Mouse (Mus musculus): ENCODE data around the gene Map4k2. TPM values are rescaled to one million over a fixed set of nuclear protein-coding genes. Genes with fewer than 3 reads are reported as not detected.
A peak's percentile ranks its signal among the peaks of the same experiment; 100 is the strongest.

The Map4k2 gene
- polyA plus RNA-seq, 1 experiment from 2014 or later, result 20.1 TPM

GRCm38 (mm10) chr19:6363411-6364240 is 22.7 kb downstream of the Map4k2 start, which contains the start of gene Sf1:
Gene Sf1 (plus strand): TSS chr19:6363690.
- H3K4me2 ChIP-seq (ENCODE audit: low read length), result peak within 1 kb of the TSS; percentile 87
- H3K27me3 ChIP-seq (ENCODE audit: control insufficient read depth, insufficient read depth, low read depth, low read length), result no peaks in the 10 kb centered on the region
- H3K9ac ChIP-seq (ENCODE audit: low read depth, low read length), result peak within 1 kb of the TSS; percentile 99
- ATAC-seq, result peak; percentile 99
- peaks cover 27% of the 10 kb centered on the region for H3K4me1 ChIP-seq (ENCODE audit: control insufficient read depth, insufficient read depth, low read length)
- H3K27ac ChIP-seq (ENCODE audit: low read length), result peak within 1 kb of the TSS; percentile 99
- H3K4me3 ChIP-seq (ENCODE audit: low read depth, low read length), result peak within 1 kb of the TSS; percentile 100
- H3K9me3 ChIP-seq (replicated peaks; ENCODE audit: control insufficient read depth, low read length, poor library complexity, severe bottlenecking), result no peaks in the 10 kb centered on the region
- WGBS, result under 1% methylated on average over 72 of the region's 85 CpGs
- H3K36me3 ChIP-seq (ENCODE audit: control insufficient read depth, insufficient read depth, low read length), result peaks cover 19% of the 10 kb centered on the region

- no peak for ATAC-seq
- peak overlapping the region; percentile 87 for H3K4me2 ChIP-seq (ENCODE audit: low read length)
- H3K27me3 ChIP-seq (ENCODE audit: control insufficient read depth, insufficient read depth, low read depth, low read length), result no peaks in the 10 kb centered on the region
- peak overlapping the region; percentile 99 for H3K27ac ChIP-seq (ENCODE audit: low read length)
- 1% methylated on average over 38 of the region's 55 CpGs for WGBS
- peak overlapping the region; percentile 99 for H3K9ac ChIP-seq (ENCODE audit: low read depth, low read length)
- H3K4me1 ChIP-seq (ENCODE audit: control insufficient read depth, insufficient read depth, low read length), result peaks cover 27% of the 10 kb centered on the region
- no peaks in the 10 kb centered on the region for H3K9me3 ChIP-seq (replicated peaks; ENCODE audit: control insufficient read depth, low read length, poor library complexity, severe bottlenecking)
- H3K36me3 ChIP-seq (ENCODE audit: control insufficient read depth, insufficient read depth, low read length), result peaks cover 22% of the 10 kb centered on the region
- H3K4me3 ChIP-seq (ENCODE audit: low read depth, low read length), result peak overlapping the region; percentile 100
Observed at GRCm38 (mm10) chr19:6364317-6364725, 23.4 kb downstream of the Map4k2 start.

- H3K9me3 ChIP-seq (replicated peaks; ENCODE audit: control insufficient read depth, low read length, poor library complexity, severe bottlenecking), result no peaks in the 10 kb centered on the region
- H3K4me3 ChIP-seq (ENCODE audit: low read depth, low read length), result peak overlapping the region; percentile 100
- no peaks in the 10 kb centered on the region for H3K27me3 ChIP-seq (ENCODE audit: control insufficient read depth, insufficient read depth, low read depth, low read length)
- H3K27ac ChIP-seq (ENCODE audit: low read length), result peak overlapping the region; percentile 99; the same call in 1 of the 2 replicates
- H3K9ac ChIP-seq (ENCODE audit: low read depth, low read length), result peak overlapping the region; percentile 99
- ATAC-seq, result no peak
- WGBS, result 5% methylated on average over 2 of the region's 2 CpGs
- H3K4me1 ChIP-seq (ENCODE audit: control insufficient read depth, insufficient read depth, low read length), result peaks cover 27% of the 10 kb centered on the region
- peaks cover 26% of the 10 kb centered on the region for H3K36me3 ChIP-seq (ENCODE audit: control insufficient read depth, insufficient read depth, low read length)
- peak overlapping the region; percentile 87 for H3K4me2 ChIP-seq (ENCODE audit: low read length)
Observed at GRCm38 (mm10) chr19:6364842-6365241, 23.9 kb downstream of the Map4k2 start.

- 88% methylated on average over 2 of the region's 2 CpGs for WGBS
- no peak for ATAC-seq
Observed at GRCm38 (mm10) chr19:6370175-6370574, 29.2 kb downstream of the Map4k2 start.

GRCm38 (mm10) chr19:6372433-6372832 is 31.5 kb downstream of the Map4k2 start:
- 92% methylated on average over 3 of the region's 3 CpGs for WGBS
- H3K27ac ChIP-seq (ENCODE audit: low read length), result no peak overlapping the region
- no peak for ATAC-seq
- H3K4me2 ChIP-seq (ENCODE audit: low read length), result no peak overlapping the region
- H3K27me3 ChIP-seq (ENCODE audit: control insufficient read depth, insufficient read depth, low read depth, low read length), result no peaks in the 10 kb centered on the region
- peaks cover 70% of the 10 kb centered on the region for H3K36me3 ChIP-seq (ENCODE audit: control insufficient read depth, insufficient read depth, low read length)
- H3K9me3 ChIP-seq (replicated peaks; ENCODE audit: control insufficient read depth, low read length, poor library complexity, severe bottlenecking), result no peaks in the 10 kb centered on the region
- H3K9ac ChIP-seq (ENCODE audit: low read depth, low read length), result no peak overlapping the region
- H3K4me3 ChIP-seq (ENCODE audit: low read depth, low read length), result no peak overlapping the region
- H3K4me1 ChIP-seq (ENCODE audit: control insufficient read depth, insufficient read depth, low read length), result peaks cover 2% of the 10 kb centered on the region; the same call in 1 of the 2 replicates

More at GRCm38 (mm10) chr19:6370175-6370574, 29.2 kb downstream of the Map4k2 start:
- Histone ChIP-seq H3K4me1 (ENCODE audit: control insufficient read depth, insufficient read depth, low read length) (peaks cover 14% of the 10 kb centered on the region), H3K36me3 (ENCODE audit: control insufficient read depth, insufficient read depth, low read length) (peaks cover 67% of the 10 kb centered on the region), H3K9me3 (replicated peaks; ENCODE audit: control insufficient read depth, low read length, poor library complexity, severe bottlenecking) (no peaks in the 10 kb centered on the region), H3K27ac (ENCODE audit: low read length) (no peak overlapping the region), H3K9ac (ENCODE audit: low read depth, low read length) (no peak overlapping the region), H3K27me3 (ENCODE audit: control insufficient read depth, insufficient read depth, low read depth, low read length) (no peaks in the 10 kb centered on the region), H3K4me3 (ENCODE audit: low read depth, low read length) (no peak overlapping the region), H3K4me2 (ENCODE audit: low read length) (no peak overlapping the region)

- WGBS, result 57% methylated on average over 12 of the region's 12 CpGs
- Histone ChIP-seq H3K4me2 (ENCODE audit: low read length) (no peak overlapping the region), H3K27ac (ENCODE audit: low read length) (no peak overlapping the region), H3K4me1 (ENCODE audit: control insufficient read depth, insufficient read depth, low read length) (no peaks in the 10 kb centered on the region), H3K4me3 (ENCODE audit: low read depth, low read length) (no peak overlapping the region), H3K9me3 (replicated peaks; ENCODE audit: control insufficient read depth, low read length, poor library complexity, severe bottlenecking) (no peaks in the 10 kb centered on the region), H3K27me3 (ENCODE audit: control insufficient read depth, insufficient read depth, low read depth, low read length) (no peaks in the 10 kb centered on the region), H3K9ac (ENCODE audit: low read depth, low read length) (no peak overlapping the region), H3K36me3 (ENCODE audit: control insufficient read depth, insufficient read depth, low read length) (peaks cover 72% of the 10 kb centered on the region)
- ATAC-seq, result peak; percentile 41
Observed at GRCm38 (mm10) chr19:6373539-6374400, 32.8 kb downstream of the Map4k2 start.

- no peak overlapping the region for H3K9ac ChIP-seq (ENCODE audit: low read depth, low read length)
Observed at GRCm38 (mm10) chr19:6374571-6374970, 33.6 kb downstream of the Map4k2 start.

GRCm38 (mm10) chr19:6375423-6376254 is 34.7 kb downstream of the Map4k2 start:
- peaks cover 65% of the 10 kb centered on the region for H3K36me3 ChIP-seq (ENCODE audit: control insufficient read depth, insufficient read depth, low read length)
- no peaks in the 10 kb centered on the region for H3K27me3 ChIP-seq (ENCODE audit: control insufficient read depth, insufficient read depth, low read depth, low read length)
- no peak overlapping the region for H3K4me2 ChIP-seq (ENCODE audit: low read length)
- no peaks in the 10 kb centered on the region for H3K9me3 ChIP-seq (replicated peaks; ENCODE audit: control insufficient read depth, low read length, poor library complexity, severe bottlenecking)
- H3K4me3 ChIP-seq (ENCODE audit: low read depth, low read length), result no peak overlapping the region
- H3K27ac ChIP-seq (ENCODE audit: low read length), result no peak overlapping the region
- H3K4me1 ChIP-seq (ENCODE audit: control insufficient read depth, insufficient read depth, low read length), result no peaks in the 10 kb centered on the region
- no peak overlapping the region for H3K9ac ChIP-seq (ENCODE audit: low read depth, low read length)
- 0 out of 2 replicates have a peak, but pooled peaks have one; percentile 6 for ATAC-seq
- WGBS, result 93% methylated on average over 30 of the region's 42 CpGs

More at GRCm38 (mm10) chr19:6374571-6374970, 33.6 kb downstream of the Map4k2 start:
- no peaks in the 10 kb centered on the region for H3K27me3 ChIP-seq (ENCODE audit: control insufficient read depth, insufficient read depth, low read depth, low read length)
- no peak overlapping the region for H3K4me2 ChIP-seq (ENCODE audit: low read length)
- no peak overlapping the region for H3K27ac ChIP-seq (ENCODE audit: low read length)
- ATAC-seq, result no peak
- no peak overlapping the region for H3K4me3 ChIP-seq (ENCODE audit: low read depth, low read length)
- peaks cover 68% of the 10 kb centered on the region for H3K36me3 ChIP-seq (ENCODE audit: control insufficient read depth, insufficient read depth, low read length)
- WGBS, result 98% methylated on average over 10 of the region's 10 CpGs
- no peaks in the 10 kb centered on the region for H3K4me1 ChIP-seq (ENCODE audit: control insufficient read depth, insufficient read depth, low read length)
- H3K9me3 ChIP-seq (replicated peaks; ENCODE audit: control insufficient read depth, low read length, poor library complexity, severe bottlenecking), result no peaks in the 10 kb centered on the region
